Mouse (Mus musculus) gastrocnemius, postnatal 4 days (tissue): ENCODE results near the gene Foxf2. TPM values are rescaled to one million over a fixed set of nuclear protein-coding genes. Genes with fewer than 3 reads are reported as not detected.

Experiments used
- DNase-seq, 2 experiments: peaks; one replicate each; pipeline ENCODE4 v3.0.0; 2021 to 2022; ENCODE audit warnings: low spot score in 2 of 2, mixed read lengths in 2 of 2
- total RNA-seq, 2 experiments: library from RNA; stranded (reverse); gene quantifications; 2 replicates each; pipeline ENCODE4 v1.2.3; 2021

Foxf2 gene
- total RNA-seq, 2 experiments from 2014 or later = 0.21 to 0.29 TPM

GRCm38 (mm10) chr13:31624966-31625332 lies 667 bp upstream of the Foxf2 start:
- DNase-seq = no peak

DNA sequence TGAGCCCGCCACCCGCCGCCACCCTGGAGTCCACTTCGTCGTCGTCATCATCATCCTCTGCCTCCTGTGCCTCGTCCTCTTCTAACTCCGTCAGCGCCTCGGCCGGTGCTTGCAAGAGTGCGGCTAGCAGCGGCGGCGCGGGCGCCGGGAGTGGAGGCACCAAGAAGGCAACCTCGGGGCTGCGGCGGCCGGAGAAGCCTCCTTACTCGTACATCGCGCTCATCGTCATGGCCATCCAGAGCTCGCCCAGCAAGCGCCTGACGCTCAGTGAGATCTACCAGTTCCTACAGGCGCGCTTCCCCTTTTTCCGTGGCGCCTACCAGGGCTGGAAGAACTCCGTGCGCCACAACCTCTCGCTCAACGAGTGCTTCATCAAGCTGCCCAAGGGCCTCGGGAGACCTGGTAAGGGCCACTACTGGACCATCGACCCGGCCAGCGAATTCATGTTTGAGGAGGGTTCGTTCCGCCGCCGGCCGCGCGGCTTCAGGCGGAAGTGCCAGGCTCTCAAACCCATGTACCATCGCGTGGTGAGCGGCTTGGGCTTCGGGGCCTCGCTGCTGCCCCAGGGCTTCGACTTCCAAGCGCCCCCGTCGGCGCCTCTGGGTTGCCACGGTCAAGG lies 676 bp downstream of the Foxf2 start:
- DNase-seq = peak in 1 of 2 experiments; percentile 41

- DNase-seq = no peak
Observed at GRCm38 (mm10) chr13:31626991-31627625, 1.5 kb downstream of the Foxf2 start.

DNA sequence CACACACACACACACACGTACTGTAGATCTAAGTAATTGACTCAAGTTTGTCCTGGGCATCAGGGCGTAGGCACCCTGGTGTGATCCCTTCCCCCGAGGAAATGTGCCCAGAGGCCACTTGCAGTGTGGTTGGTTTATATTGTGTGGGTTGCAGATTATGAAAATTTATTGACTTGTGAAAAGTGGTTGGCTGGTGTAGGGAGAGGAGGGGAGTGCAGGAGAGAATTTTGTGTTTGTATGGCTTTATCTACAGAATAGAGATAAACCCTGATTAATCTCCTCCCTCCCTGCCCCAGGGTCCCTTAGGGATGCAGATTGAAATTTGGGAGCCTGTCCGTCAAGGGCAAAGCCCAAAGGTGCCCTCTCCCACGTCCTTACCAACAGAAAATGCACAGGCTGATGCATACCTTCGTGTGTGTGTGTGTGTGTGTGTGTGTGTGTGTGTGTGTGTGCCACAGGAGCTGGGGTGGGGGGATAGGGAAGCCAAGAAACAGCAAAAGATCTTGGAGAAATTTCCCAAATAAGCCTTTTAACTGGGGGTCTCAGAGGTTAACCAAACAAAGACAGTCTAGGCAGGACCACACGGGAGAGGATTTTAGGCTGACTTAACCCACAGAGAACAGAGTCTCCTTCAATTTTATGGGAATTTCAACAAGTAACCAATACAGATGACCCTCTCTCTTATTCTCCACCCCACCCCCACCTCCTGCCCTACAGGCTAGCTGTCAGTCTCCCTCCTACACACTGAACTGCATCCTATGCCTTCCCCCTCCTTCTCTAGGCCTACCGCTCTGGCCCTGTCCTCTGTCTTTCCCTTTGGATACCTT lies 2.5 kb downstream of the Foxf2 start:
- no peak for DNase-seq

GRCm38 (mm10) chr13:31628691-31629180 lies 3.1 kb downstream of the Foxf2 start:
- no peak for DNase-seq

GRCm38 (mm10) chr13:31629321-31629851 lies 3.8 kb downstream of the Foxf2 start:
- no peak for DNase-seq

- DNase-seq = no peak
Observed at GRCm38 (mm10) chr13:31630051-31630450, 4.4 kb downstream of the Foxf2 start.

DNA sequence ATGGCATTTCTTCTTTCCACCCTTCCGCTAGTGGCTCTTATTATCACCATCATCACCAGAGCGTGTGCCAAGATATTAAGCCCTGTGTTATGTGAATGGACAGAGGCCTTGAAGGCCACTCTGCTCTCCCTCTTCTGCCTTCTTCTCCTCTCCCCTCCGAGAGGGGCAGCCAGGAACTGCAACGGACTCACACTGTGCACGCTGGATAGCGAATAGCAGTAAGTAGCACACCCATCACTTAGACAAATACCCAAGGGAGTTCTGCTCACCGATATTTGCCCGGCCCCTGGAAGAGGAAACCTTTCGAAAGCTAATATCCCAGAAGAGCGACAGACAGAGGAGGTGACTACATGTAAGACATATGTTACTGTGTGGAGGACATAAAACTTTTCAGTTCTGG lies 4.9 kb downstream of the Foxf2 start:
- DNase-seq = no peak

- DNase-seq = no peak
Observed at GRCm38 (mm10) chr13:31631291-31631690, 5.7 kb downstream of the Foxf2 start.

- peak; percentile 68 to 74 for DNase-seq
Observed at GRCm38 (mm10) chr13:31632450-31632849, 6.8 kb downstream of the Foxf2 start.

GRCm38 (mm10) chr13:31633259-31633658 lies 7.6 kb downstream of the Foxf2 start:
- no peak for DNase-seq

- DNase-seq = no peak
Observed at GRCm38 (mm10) chr13:31635546-31635945, 9.9 kb downstream of the Foxf2 start.

- DNase-seq = no peak
Observed at GRCm38 (mm10) chr13:31641517-31641916, 15.9 kb downstream of the Foxf2 start.

DNA sequence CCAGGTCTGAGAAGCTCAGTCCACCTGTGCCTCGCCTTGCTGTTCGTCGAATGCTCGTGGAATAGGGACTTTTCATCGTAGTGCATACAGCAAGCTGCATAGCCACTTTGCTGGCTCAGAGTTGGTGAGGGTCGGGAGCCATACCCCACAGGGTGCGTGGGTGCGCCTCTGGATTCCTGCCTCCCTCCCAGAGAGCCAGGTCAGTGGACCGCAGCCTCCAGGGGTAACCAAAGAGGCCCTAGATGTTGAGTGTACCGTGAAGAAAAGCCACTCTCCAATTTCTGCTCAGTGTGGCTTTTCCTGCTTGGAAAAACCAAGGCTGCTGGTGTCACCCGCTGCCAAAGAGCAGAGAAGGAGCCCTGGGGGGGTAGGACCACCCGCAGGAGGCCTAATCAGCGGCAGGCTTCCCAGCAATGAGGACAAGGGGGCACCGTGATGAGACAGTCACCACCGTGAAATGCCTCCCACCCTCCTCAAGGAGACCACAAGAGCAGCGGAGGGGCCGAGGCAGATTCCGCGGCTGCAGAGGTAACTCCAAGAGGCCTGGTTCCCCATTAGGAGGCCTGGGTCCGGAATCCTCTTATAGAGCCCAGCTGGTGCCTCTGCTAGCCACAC lies 26.6 kb downstream of the Foxf2 start:
- no peak for DNase-seq

DNA sequence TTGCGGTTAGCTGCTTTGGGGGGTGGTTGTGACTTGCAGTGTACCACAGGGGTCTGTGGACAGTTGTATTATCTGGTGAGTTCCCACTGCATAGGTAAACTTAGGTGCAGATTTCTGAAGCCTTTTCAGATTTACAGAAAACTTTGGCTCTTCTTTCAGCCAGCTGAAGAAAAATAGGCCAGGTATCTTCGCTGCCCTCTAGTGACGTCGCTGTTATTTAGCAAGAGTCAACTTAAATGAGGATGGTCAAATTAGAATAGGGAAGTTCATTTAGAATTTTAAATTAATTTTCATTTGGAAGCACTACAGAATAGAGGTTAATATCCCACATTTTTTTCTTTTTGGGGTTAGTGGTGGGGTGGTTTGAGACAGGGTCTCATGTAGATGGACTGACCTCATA lies 30.6 kb downstream of the Foxf2 start:
- DNase-seq = no peak

DNA sequence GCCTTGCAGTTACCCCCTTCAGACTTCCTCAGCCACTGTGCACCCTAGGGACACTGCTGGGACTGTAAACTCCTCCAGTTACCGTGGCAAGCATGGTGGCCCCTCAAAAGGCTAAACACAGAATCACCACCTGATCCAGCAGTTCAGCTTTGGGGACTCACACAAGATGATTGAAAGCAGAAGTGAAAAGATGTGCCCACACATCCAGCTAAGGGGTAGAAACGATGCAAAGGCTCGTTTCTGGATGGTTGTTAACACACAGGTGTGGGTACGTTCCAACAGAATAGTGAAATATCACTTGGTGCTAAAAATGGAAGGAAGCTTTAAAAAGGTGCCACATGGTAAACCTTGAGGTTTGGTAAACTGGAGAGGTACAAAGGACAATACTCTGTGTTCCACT lies 32.6 kb downstream of the Foxf2 start:
- DNase-seq = no peak

DNA sequence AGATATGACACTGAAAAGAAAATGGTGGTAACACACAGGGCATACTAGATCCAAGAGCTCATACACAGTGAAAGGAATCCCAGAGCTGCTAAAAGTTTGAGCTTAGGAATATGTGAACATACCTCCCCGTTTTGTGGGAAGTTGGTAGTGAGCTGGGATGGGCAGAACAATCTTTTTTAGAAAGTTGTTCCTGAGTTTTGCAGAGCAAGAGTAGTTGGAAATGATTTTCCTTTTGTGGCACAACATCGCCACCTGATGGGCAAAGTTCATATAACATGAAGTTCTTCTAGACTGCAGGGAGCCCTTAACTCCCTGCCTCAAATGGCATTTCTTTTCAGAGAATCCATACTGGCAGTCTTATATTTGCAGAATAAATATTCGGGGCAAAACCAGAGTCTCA lies 33.3 kb downstream of the Foxf2 start:
- DNase-seq = peak in 1 of 2 experiments; percentile 43

- no peak for DNase-seq
Observed at GRCm38 (mm10) chr13:31661211-31661610, 35.6 kb downstream of the Foxf2 start.

GRCm38 (mm10) chr13:31665376-31665775 lies 39.8 kb downstream of the Foxf2 start:
- DNase-seq = no peak

- DNase-seq = no peak
Observed at GRCm38 (mm10) chr13:31667919-31668524, 42.4 kb downstream of the Foxf2 start.

GRCm38 (mm10) chr13:31672093-31672492 lies 46.5 kb downstream of the Foxf2 start:
- no peak for DNase-seq
